ENCODE assay signal across 9 mouse cellular contexts in genomic region chr19:29249933-29250332, GRCm38 (mm10). TPM values are rescaled to one million over a fixed set of nuclear protein-coding genes. Genes with fewer than 3 reads are reported as not detected.
DNase-seq lines count a peak whose midpoint lies in the region; ATAC-seq lines count a peak whose summit lies in the region.
"Had no signal": no experiment of that assay in that cellular context is flagged by ENCODE, and none has a peak within 500 bp of the region (broad histone marks: within the 10 kb centered on the region; RNA-seq: fewer than 3 reads in every experiment).

No protein-coding gene starts in this region.

- peak overlapping the region; percentile 65 for H3K4me2 ChIP-seq in kidney, embryonic 16.5 days (replicated peaks; ENCODE audit: low read depth, low read length)
- H3K4me2 ChIP-seq in embryonic facial prominence, embryonic 15.5 days (replicated peaks), result peak overlapping the region; percentile 81
- H3K4me2 ChIP-seq in limb, embryonic 12.5 days, result peak overlapping the region; percentile 74
- H3K4me2 ChIP-seq in neural tube, embryonic 15.5 days, result peak overlapping the region; percentile 82

- DNase-seq in kidney, postnatal 10 days, result no peak
- DNase-seq in spleen, postnatal 36 days (ENCODE audit: low spot score in 2 of 2), result no peak
- no peak for DNase-seq in lung, postnatal 10 days
- no peak for DNase-seq in kidney, adult 9 months
- DNase-seq: cerebellum, adult 18-20 months had no signal

- H3K4me1 ChIP-seq in kidney, embryonic 16.5 days (ENCODE audit: insufficient read depth, low read length), result peaks cover 29% of the 10 kb centered on the region
- H3K4me1 ChIP-seq in embryonic facial prominence, embryonic 15.5 days, result peaks cover 35% of the 10 kb centered on the region
- H3K4me1 ChIP-seq in limb, embryonic 12.5 days (replicated peaks), result peaks cover 30% of the 10 kb centered on the region
- peaks cover 42% of the 10 kb centered on the region for H3K4me1 ChIP-seq in neural tube, embryonic 15.5 days

- 41% methylated on average over 4 of the region's 4 CpGs for WGBS in kidney, embryonic 16.5 days
- 58% methylated on average over 4 of the region's 4 CpGs for WGBS in embryonic facial prominence, embryonic 15.5 days
- 63% methylated on average over 4 of the region's 4 CpGs for WGBS in limb, embryonic 12.5 days
- WGBS in neural tube, embryonic 15.5 days, result 39% methylated on average over 4 of the region's 4 CpGs

- H3K4me3 ChIP-seq in kidney, embryonic 16.5 days (ENCODE audit: low read length), result peak overlapping the region; percentile 89; the same call in 1 of the 2 replicates
- H3K4me3 ChIP-seq in embryonic facial prominence, embryonic 15.5 days (replicated peaks), result peak overlapping the region; percentile 90
- peak overlapping the region; percentile 91; the same call in 1 of the 2 replicates for H3K4me3 ChIP-seq in limb, embryonic 12.5 days (replicated peaks)
- peak overlapping the region; percentile 76 for H3K4me3 ChIP-seq in neural tube, embryonic 15.5 days (replicated peaks)

- no peaks in the 10 kb centered on the region for H3K36me3 ChIP-seq in kidney, embryonic 16.5 days (ENCODE audit: insufficient read depth, low read length)
- H3K36me3 ChIP-seq in embryonic facial prominence, embryonic 15.5 days, result no peaks in the 10 kb centered on the region
- no peaks in the 10 kb centered on the region for H3K36me3 ChIP-seq in limb, embryonic 12.5 days
- H3K36me3 ChIP-seq in neural tube, embryonic 15.5 days, result no peaks in the 10 kb centered on the region

- H3K27ac ChIP-seq in kidney, embryonic 16.5 days (ENCODE audit: low read length), result no peak overlapping the region
- no peak overlapping the region for H3K27ac ChIP-seq in embryonic facial prominence, embryonic 15.5 days (replicated peaks)
- H3K27ac ChIP-seq in limb, embryonic 12.5 days, result no peak overlapping the region
- peak overlapping the region; percentile 97 for H3K27ac ChIP-seq in neural tube, embryonic 15.5 days (replicated peaks)

- H3K9me3 ChIP-seq in kidney, embryonic 16.5 days (ENCODE audit: low read length), result no peaks in the 10 kb centered on the region
- H3K9me3 ChIP-seq in embryonic facial prominence, embryonic 15.5 days (replicated peaks), result no peaks in the 10 kb centered on the region; the same call in 1 of the 2 replicates
- H3K9me3 ChIP-seq in limb, embryonic 12.5 days, result no peaks in the 10 kb centered on the region
- H3K9me3 ChIP-seq in neural tube, embryonic 15.5 days (replicated peaks), result no peaks in the 10 kb centered on the region

- H3K27me3 ChIP-seq in kidney, embryonic 16.5 days (ENCODE audit: insufficient read depth, low read length), result no peaks in the 10 kb centered on the region
- H3K27me3 ChIP-seq in embryonic facial prominence, embryonic 15.5 days, result no peaks in the 10 kb centered on the region
- H3K27me3 ChIP-seq in limb, embryonic 12.5 days, result no peaks in the 10 kb centered on the region
- H3K27me3 ChIP-seq in neural tube, embryonic 15.5 days (replicated peaks), result no peaks in the 10 kb centered on the region

- peak overlapping the region; percentile 98; the same call in 1 of the 2 replicates for H3K9ac ChIP-seq in kidney, embryonic 16.5 days (replicated peaks; ENCODE audit: low read length)
- H3K9ac ChIP-seq in embryonic facial prominence, embryonic 15.5 days, result no peak overlapping the region
- H3K9ac ChIP-seq in limb, embryonic 12.5 days (replicated peaks), result no peak overlapping the region
- H3K9ac ChIP-seq in neural tube, embryonic 15.5 days (replicated peaks), result peak overlapping the region; percentile 100

- no peak for ATAC-seq in kidney, embryonic 16.5 days (ENCODE audit: low FRiP score, low TSS enrichment)
- no peak for ATAC-seq in embryonic facial prominence, embryonic 15.5 days (ENCODE audit: insufficient number of reproducible peaks, low FRiP score, low TSS enrichment, low read depth)
- ATAC-seq in limb, embryonic 12.5 days (ENCODE audit: insufficient number of reproducible peaks, insufficient read depth, low FRiP score, low TSS enrichment, low read depth), result no peak
- no peak for ATAC-seq in neural tube, embryonic 15.5 days (ENCODE audit: low FRiP score)

RNA-seq across cellular contexts. Expression of gene Jak2, which starts 1.7 kb away (rescaled TPM):
- polyA plus RNA-seq in kidney, embryonic 16.5 days (2015; fragmentation: Nextera tagmentation; extraction: Ambion mirVana), result 4.6 and 5.7 TPM in 2 replicates
- 11.7 and 11.8 TPM in 2 replicates for polyA plus RNA-seq in embryonic facial prominence, embryonic 15.5 days (2015; fragmentation: Nextera tagmentation; extraction: Ambion mirVana)
- 12.3 and 14.6 TPM in 2 replicates for polyA plus RNA-seq in limb, embryonic 12.5 days (2016; fragmentation: Nextera tagmentation; extraction: Ambion mirVana)
- 10.9 and 11.9 TPM in 2 replicates for polyA plus RNA-seq in neural tube, embryonic 15.5 days (2015; fragmentation: Nextera tagmentation; extraction: Ambion mirVana)

Comparison
In these comparisons a context has a peak if more than half of its experiments do, and no peak if none do; other contexts are left out.
1. H3K9ac ChIP-seq: peak in kidney, embryonic 16.5 days (single experiment) and neural tube, embryonic 15.5 days (single experiment); none in embryonic facial prominence, embryonic 15.5 days (single experiment) and limb, embryonic 12.5 days (single experiment).
2. Peak in every context shown above with its lines, with median percentiles within 50 percentile points of each other: H3K4me2 ChIP-seq and H3K4me3 ChIP-seq.